Mouse (Mus musculus) kidney, embryonic 14.5 days (tissue): ENCODE results near the gene Snx15. TPM values are rescaled to one million over a fixed set of nuclear protein-coding genes. Genes with fewer than 3 reads are reported as not detected.

Source experiments
- ATAC-seq: fragments of 200-750 bp; cut with Nextera tagmentation; 2 replicates; pipeline ENCODE4 v1.8.0; 2017; ENCODE audit warnings: moderate number of reproducible peaks, mild to moderate bottlenecking, moderate TSS enrichment, moderate library complexity; ENCODE audit not compliant: low FRiP score, low TSS enrichment
- H3K27ac ChIP-seq: fragments of 300-500 bp; sonication (generic); 2 replicates; pipeline ENCODE4 v1.5.1; 2014; ENCODE audit warnings: low read depth, mild to moderate bottlenecking, low read length, moderate library complexity, mixed read lengths
- H3K27me3 ChIP-seq: fragments of 300-500 bp; sonication (generic); 2 replicates; pipeline ENCODE4 v1.6.1; 2014; ENCODE audit warnings: mild to moderate bottlenecking, low read length; ENCODE audit not compliant: control insufficient read depth, insufficient read depth
- H3K36me3 ChIP-seq: fragments of 300-500 bp; sonication (generic); 2 replicates; pipeline ENCODE4 v1.6.1; 2014; ENCODE audit warnings: low read length, mixed read lengths; ENCODE audit not compliant: control insufficient read depth, insufficient read depth
- H3K4me1 ChIP-seq: fragments of 300-500 bp; sonication (generic); 2 replicates; pipeline ENCODE4 v1.6.1; 2014; ENCODE audit warnings: low read length, mixed read lengths; ENCODE audit not compliant: control insufficient read depth, insufficient read depth
- H3K4me2 ChIP-seq: fragments of 300-500 bp; sonication (generic); replicated peaks from 2 replicates; pipeline ENCODE4 v1.6.1; 2014; ENCODE audit warnings: low read depth, mild to moderate bottlenecking, low read length
- H3K4me3 ChIP-seq: fragments of 300-500 bp; sonication (generic); 2 replicates; pipeline ENCODE4 v1.5.1; 2014; ENCODE audit warnings: mild to moderate bottlenecking, low read length
- H3K9ac ChIP-seq: fragments of 300-500 bp; sonication (generic); 2 replicates; pipeline ENCODE4 v1.6.1; 2014; ENCODE audit warnings: low read depth, mild to moderate bottlenecking, low read length, moderate library complexity
- H3K9me3 ChIP-seq: fragments of 300-500 bp; sonication (generic); 2 replicates; pipeline ENCODE4 v1.6.1; 2016; ENCODE audit warnings: low read length; ENCODE audit not compliant: control insufficient read depth
- WGBS: fragments of 180-500 bp; shearing (Covaris S2); extraction: QIAGEN DNeasy Blood & Tissue Kit; methylation state at CpG from one replicate; pipeline ENCODE4 v1.1.7; 2014; 5-methylcytosine and 5-hydroxymethylcytosine counted together
- polyA plus RNA-seq: library from polyadenylated mRNA; unstranded; fragments of >200 nt; fragmentation: Nextera tagmentation; extraction: Ambion mirVana; gene quantifications from 2 replicates; pipeline ENCODE4 v1.2.1, GENCODE M21; 2014

The Snx15 gene
- polyA plus RNA-seq, 1 experiment from 2014 or later: 29.6 TPM

- Histone ChIP-seq H3K9ac (no peak overlapping the region), H3K9me3 (no peaks in the 10 kb centered on the region), H3K27me3 (no peaks in the 10 kb centered on the region), H3K27ac (peak overlapping the region; percentile 82; the same call in 1 of the 2 replicates), H3K4me3 (peak overlapping the region; percentile 43), H3K4me1 (no peaks in the 10 kb centered on the region), H3K36me3 (no peaks in the 10 kb centered on the region), H3K4me2 (peak overlapping the region; percentile 46)
- 67% methylated on average over 10 of the region's 10 CpGs for WGBS
- no peak for ATAC-seq
These were observed 1.1 kb downstream of the Snx15 start for GRCm38 (mm10) chr19:6126789-6127580.

GRCm38 (mm10) chr19:6126289-6126688, 1.8 kb downstream of the Snx15 start:
- Histone ChIP-seq H3K27ac (no peak overlapping the region), H3K27me3 (no peaks in the 10 kb centered on the region), H3K36me3 (no peaks in the 10 kb centered on the region), H3K4me2 (no peak overlapping the region), H3K4me1 (0 out of 2 replicates have a peak, but pooled peaks cover 4% of the 10 kb centered on the region), H3K9ac (no peak overlapping the region), H3K9me3 (no peaks in the 10 kb centered on the region), H3K4me3 (no peak overlapping the region)
- 31% methylated on average over 4 of the region's 4 CpGs for WGBS
- no peak for ATAC-seq

GRCm38 (mm10) chr19:6124898-6125297, 3.2 kb downstream of the Snx15 start:
- 0 out of 2 replicates have a peak, but pooled peaks cover 4% of the 10 kb centered on the region for H3K4me1 ChIP-seq
- H3K4me3 ChIP-seq: no peak overlapping the region
- no peak overlapping the region for H3K9ac ChIP-seq
- no peak for ATAC-seq
- no peaks in the 10 kb centered on the region for H3K27me3 ChIP-seq
- H3K36me3 ChIP-seq: no peaks in the 10 kb centered on the region
- WGBS: 75% methylated on average over 2 of the region's 2 CpGs
- H3K4me2 ChIP-seq: no peak overlapping the region
- no peak overlapping the region for H3K27ac ChIP-seq
- H3K9me3 ChIP-seq: no peaks in the 10 kb centered on the region

- Histone ChIP-seq H3K4me2 (no peak overlapping the region), H3K9me3 (no peaks in the 10 kb centered on the region), H3K36me3 (no peaks in the 10 kb centered on the region), H3K4me3 (no peak overlapping the region), H3K27ac (no peak overlapping the region), H3K27me3 (no peaks in the 10 kb centered on the region), H3K4me1 (peaks cover 10% of the 10 kb centered on the region; the same call in 1 of the 2 replicates), H3K9ac (no peak overlapping the region)
- ATAC-seq: no peak
- 82% methylated on average over 8 of the region's 8 CpGs for WGBS
These were observed 4.8 kb downstream of the Snx15 start for GRCm38 (mm10) chr19:6123330-6123729.

- Histone ChIP-seq H3K27ac (no peak overlapping the region), H3K27me3 (no peaks in the 10 kb centered on the region), H3K9me3 (no peaks in the 10 kb centered on the region), H3K4me1 (peaks cover 16% of the 10 kb centered on the region; the same call in 1 of the 2 replicates), H3K4me2 (no peak overlapping the region), H3K36me3 (no peaks in the 10 kb centered on the region), H3K4me3 (no peak overlapping the region), H3K9ac (peak overlapping the region; percentile 31; the same call in 1 of the 2 replicates)
- WGBS: 27% methylated on average over 19 of the region's 19 CpGs
- ATAC-seq: no peak
These were observed 6.3 kb downstream of the Snx15 start for GRCm38 (mm10) chr19:6121761-6122160.

- Histone ChIP-seq H3K36me3 (peaks cover 25% of the 10 kb centered on the region), H3K27me3 (no peaks in the 10 kb centered on the region), H3K4me2 (peak overlapping the region; percentile 86), H3K9me3 (no peaks in the 10 kb centered on the region), H3K27ac (peak overlapping the region; percentile 97), H3K4me1 (peaks cover 16% of the 10 kb centered on the region; the same call in 1 of the 2 replicates), H3K4me3 (peak overlapping the region; percentile 55), H3K9ac (peak overlapping the region; percentile 80)
- peak; percentile 9 for ATAC-seq
- 2% methylated on average over 8 of the region's 8 CpGs for WGBS
These were observed 9.4 kb downstream of the Snx15 start for GRCm38 (mm10) chr19:6118677-6119185.

GRCm38 (mm10) chr19:6117986-6118676, 10.0 kb downstream of the Snx15 start, which contains the start of gene Sac3d1:
Gene Sac3d1, minus strand, starts transcription at chr19:6118650.
- peaks cover 25% of the 10 kb centered on the region for H3K36me3 ChIP-seq
- H3K27ac ChIP-seq: peak within 1 kb of the TSS; percentile 97
- H3K4me1 ChIP-seq: peaks cover 16% of the 10 kb centered on the region; the same call in 1 of the 2 replicates
- under 1% methylated on average over 77 of the region's 77 CpGs for WGBS
- ATAC-seq: peak; percentile 86
- H3K9me3 ChIP-seq: no peaks in the 10 kb centered on the region
- H3K4me2 ChIP-seq: peak within 1 kb of the TSS; percentile 86
- H3K27me3 ChIP-seq: no peaks in the 10 kb centered on the region
- peak within 1 kb of the TSS; percentile 55 for H3K4me3 ChIP-seq
- peak within 1 kb of the TSS; percentile 80 for H3K9ac ChIP-seq

- Histone ChIP-seq H3K27me3 (no peaks in the 10 kb centered on the region), H3K9me3 (no peaks in the 10 kb centered on the region), H3K4me1 (peaks cover 16% of the 10 kb centered on the region; the same call in 1 of the 2 replicates), H3K27ac (peak overlapping the region; percentile 97), H3K36me3 (peaks cover 25% of the 10 kb centered on the region), H3K9ac (peak overlapping the region; percentile 80), H3K4me3 (peak overlapping the region; percentile 55), H3K4me2 (peak overlapping the region; percentile 86)
- 6% methylated on average over 32 of the region's 32 CpGs for WGBS
- no peak; the same call in 1 of the 2 replicates for ATAC-seq
These were observed 10.6 kb downstream of the Snx15 start for GRCm38 (mm10) chr19:6117346-6117985.
